Mouse (Mus musculus) ovary, adult 2 months (tissue): ENCODE results near the gene Cabp7. TPM values are rescaled to one million over a fixed set of nuclear protein-coding genes. Genes with fewer than 3 reads are reported as not detected.

Source experiments
- polyA plus RNA-seq: library from polyadenylated mRNA; depleted of rRNA; stranded (reverse); fragments of >200 nt; gene quantifications from 2 replicates; pipeline ENCODE4 v1.2.3, GENCODE M21; 2012; rRNA removed

Cabp7 gene
- polyA plus RNA-seq: 0.07 and 0.08 TPM in 2 replicates

DNA sequence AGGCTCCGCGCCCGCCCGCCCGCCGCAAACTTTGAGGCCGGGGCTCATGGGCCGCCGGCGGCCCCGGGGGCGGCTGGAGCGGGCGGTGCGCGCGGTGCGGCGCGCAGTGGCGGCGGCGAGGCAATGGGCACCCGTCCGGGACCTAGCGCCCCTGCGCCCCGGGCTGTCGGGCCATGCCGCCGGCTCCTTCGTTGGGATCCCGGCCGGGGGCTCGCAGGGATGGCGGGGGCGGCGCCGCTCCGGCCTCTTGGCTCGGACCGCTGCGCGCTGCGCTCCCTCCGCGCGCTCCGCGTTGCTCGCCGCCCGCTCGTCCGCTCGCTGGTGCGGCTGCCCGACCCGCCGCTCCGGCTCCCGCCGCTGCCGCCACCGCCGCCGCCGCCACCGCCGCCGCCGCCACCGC is at the start of gene Cabp7:
Cabp7 (minus strand) TSS at position 46 of the 400 bp plus-strand sequence.

DNA sequence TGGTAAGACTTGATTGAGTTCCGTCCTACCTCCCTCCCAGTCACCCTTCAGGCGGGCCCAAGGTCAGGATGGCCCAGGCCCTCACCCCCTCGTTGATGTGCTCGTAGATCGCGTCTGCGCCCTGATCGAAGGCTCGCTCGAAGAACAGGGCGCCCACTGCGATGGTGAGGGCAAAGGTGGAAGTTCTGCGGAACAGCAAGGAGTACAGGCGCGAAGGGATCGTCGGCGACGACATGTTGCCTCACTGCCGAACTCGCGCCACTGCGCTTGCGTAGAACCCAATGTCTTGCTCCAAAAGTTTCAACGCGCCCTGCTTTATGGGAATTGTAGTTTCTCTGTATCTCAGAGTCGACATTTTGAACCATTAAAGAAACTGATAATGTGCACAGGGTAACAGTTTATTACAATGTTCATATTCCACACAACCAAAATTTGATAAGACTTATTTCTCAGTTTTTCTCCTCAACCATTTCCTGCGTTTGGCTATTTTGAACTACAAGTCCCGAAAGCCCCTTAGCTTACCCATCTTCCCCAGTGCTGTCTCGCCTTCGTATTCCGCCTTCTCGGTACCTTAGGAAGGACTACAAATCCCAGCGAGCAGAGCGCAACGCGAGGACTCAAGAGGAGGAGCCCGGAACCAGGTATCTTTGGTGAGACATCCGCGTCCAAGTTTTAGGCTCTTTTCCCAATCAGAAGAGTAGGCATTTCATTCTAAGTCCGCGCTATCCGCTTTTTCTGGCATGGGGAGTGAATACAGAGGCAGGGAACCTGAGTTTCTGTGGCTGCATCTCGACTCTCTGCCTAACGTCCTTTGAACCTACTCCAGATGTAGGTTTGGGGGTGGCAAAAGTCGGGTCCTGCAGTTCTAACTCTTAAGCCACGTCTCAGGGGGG is 42.3 kb downstream of the Cabp7 start, which contains the start of the genes Uqcr10 and Zmat5:
Uqcr10 (minus strand) TSS at position 271 of the 893 bp plus-strand sequence.
Zmat5 (plus strand) TSS at position 607 of the 893 bp plus-strand sequence.

Other genes starting within 250 kb of the Cabp7 start
- 33.3 and 36.6 TPM in 2 replicates for gene Mtmr3, start 151.9 kb downstream of the Cabp7 start, polyA plus RNA-seq
- not detected in 2 replicates for gene Gm11032, start 126.7 kb downstream of the Cabp7 start, polyA plus RNA-seq
- gene Ascc2, start 109.0 kb downstream of the Cabp7 start, polyA plus RNA-seq: 14.0 and 17.8 TPM in 2 replicates
- 444 and 446 TPM in 2 replicates for gene Uqcr10, start 42.4 kb downstream of the Cabp7 start, polyA plus RNA-seq
- gene Zmat5, start 42.1 kb downstream of the Cabp7 start, polyA plus RNA-seq: 60.1 and 64.9 TPM in 2 replicates
- 55.2 and 55.3 TPM in 2 replicates for gene Nf2, start 102.8 kb upstream of the Cabp7 start, polyA plus RNA-seq
- 59.6 and 61.6 TPM in 2 replicates for gene Nipsnap1, start 127.2 kb upstream of the Cabp7 start, polyA plus RNA-seq
- gene Thoc5, start 148.5 kb upstream of the Cabp7 start, polyA plus RNA-seq: 20.7 and 26.8 TPM in 2 replicates
- 3.8 and 7.2 TPM in 2 replicates for gene Nefh, start 201.3 kb upstream of the Cabp7 start, polyA plus RNA-seq
- gene Ap1b1, start 240.0 kb upstream of the Cabp7 start, polyA plus RNA-seq: 84.4 and 85.3 TPM in 2 replicates